Mouse (Mus musculus) liver, embryonic 14.5 days (tissue): ENCODE data around the gene B9d1. TPM values are rescaled to one million over a fixed set of nuclear protein-coding genes. Genes with fewer than 3 reads are reported as not detected.

Source experiments
- ATAC-seq: fragments of 200-750 bp; cut with Nextera tagmentation; 2 replicates; pipeline ENCODE4 v1.8.0; 2017; ENCODE audit warnings: moderate number of reproducible peaks, mild to moderate bottlenecking, moderate library complexity; ENCODE audit not compliant: insufficient read depth
- DNase-seq, 3 experiments: peaks; one replicate each; pipeline ENCODE4 v3.0.0-alpha.2; 2012 to 2013; ENCODE audit warnings: low read depth in 3 of 3, low spot score in 3 of 3
- H3K27ac ChIP-seq: fragments of 300-500 bp; sonication (generic); 2 replicates; pipeline ENCODE4 v1.5.1; 2014; ENCODE audit warnings: moderate library complexity, mild to moderate bottlenecking, control low read depth, inconsistent platforms
- H3K27me3 ChIP-seq: fragments of 300-500 bp; sonication (generic); 2 replicates; pipeline ENCODE4 v1.6.1; 2014; ENCODE audit warnings: mild to moderate bottlenecking, low read length, moderate library complexity; ENCODE audit not compliant: control insufficient read depth, insufficient read depth
- H3K36me3 ChIP-seq: fragments of 300-500 bp; sonication (generic); replicated peaks from 2 replicates; pipeline ENCODE4 v1.6.1; 2014; ENCODE audit warnings: low read depth; ENCODE audit not compliant: control insufficient read depth, insufficient read depth
- H3K4me1 ChIP-seq, 2 experiments: fragments of 200-500 bp in 1 of 2; fragments of 300-500 bp in 1 of 2; sonication (generic) in 1 of 2; replicated peaks; 2 replicates each; pipeline ENCODE4 v1.6.1; 2012 to 2014; ENCODE audit warnings: antibody characterized with exemption in 1 of 2, inconsistent platforms in 1 of 2, low read length in 1 of 2; ENCODE audit not compliant: control insufficient read depth in 2 of 2, insufficient read depth in 2 of 2
- H3K4me2 ChIP-seq: fragments of 300-500 bp; sonication (generic); 2 replicates; pipeline ENCODE4 v1.6.1; 2014; ENCODE audit warnings: low read depth, mild to moderate bottlenecking, control low read depth, moderate library complexity
- H3K4me3 ChIP-seq, 2 experiments: fragments of 200-500 bp in 1 of 2; fragments of 300-500 bp in 1 of 2; sonication (generic) in 1 of 2; 2 replicates each; pipeline ENCODE4 v1.5.1; 2012 to 2014; ENCODE audit warnings: low read depth in 2 of 2, low read length in 2 of 2, mild to moderate bottlenecking in 2 of 2, control low read depth in 1 of 2, inconsistent platforms in 1 of 2, moderate library complexity in 1 of 2; ENCODE audit not compliant: insufficient read depth in 1 of 2
- H3K9ac ChIP-seq: fragments of 300-500 bp; sonication (generic); replicated peaks from 2 replicates; pipeline ENCODE4 v1.6.1; 2014; ENCODE audit warnings: mild to moderate bottlenecking, control low read depth, moderate library complexity
- H3K9me3 ChIP-seq: fragments of 300-500 bp; sonication (generic); 2 replicates; pipeline ENCODE4 v1.6.1; 2016; ENCODE audit warnings: low read length, mixed read lengths; ENCODE audit not compliant: control insufficient read depth
- CTCF ChIP-seq: IDR thresholded peaks from 2 replicates; pipeline ENCODE4 v1.5.1; 2016; ENCODE audit warnings: antibody characterized with exemption, low read depth, control low read depth
- EP300 ChIP-seq: IDR thresholded peaks from 2 replicates; pipeline ENCODE4 v1.6.1; 2016; ENCODE audit warnings: antibody characterized with exemption, low read depth
- WGBS: fragments of 180-500 bp; shearing (Covaris S2); extraction: QIAGEN DNeasy Blood & Tissue Kit; methylation state at CpG from one replicate; pipeline ENCODE4 v1.1.7; 2014; ENCODE audit not compliant: insufficient replicate concordance; 5-methylcytosine and 5-hydroxymethylcytosine counted together
- polyA plus RNA-seq, 2 experiments: library from polyadenylated mRNA; depleted of rRNA in 1 of 2; stranded (reverse) in 1 of 2; unstranded in 1 of 2; fragments of >200 nt; fragmentation: Nextera tagmentation in 1 of 2; extraction: Ambion mirVana in 1 of 2; gene quantifications; 2 replicates each; pipeline versions ENCODE4 v1.2.1 to v1.2.3; 2012 to 2014

Gene B9d1
- polyA plus RNA-seq, 2 experiments = 1.8 to 2.2 TPM

DNA sequence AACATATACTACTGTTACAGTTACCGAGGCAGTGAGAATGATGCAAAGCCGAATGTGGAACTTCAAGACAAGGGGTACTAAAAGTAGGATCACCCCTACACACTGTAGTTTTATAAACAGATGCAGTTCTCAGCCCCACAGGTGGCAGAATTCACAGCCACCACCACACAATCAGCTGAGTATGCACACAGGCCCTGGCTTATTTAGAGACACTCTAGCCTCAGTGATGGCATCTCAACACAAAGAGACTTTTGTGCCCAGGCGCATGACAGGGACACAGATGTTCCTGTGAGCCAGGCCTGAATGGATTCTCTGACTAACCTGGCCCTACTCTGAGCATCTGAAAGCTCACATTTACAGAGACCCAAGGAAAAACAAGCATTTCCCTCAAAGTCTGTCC lies 32.4 kb downstream of the B9d1 start:
- DNase-seq (no peak), ATAC-seq (no peak)
- Histone ChIP-seq H3K27ac (no peak overlapping the region), H3K4me2 (no peak overlapping the region), H3K9ac (no peak overlapping the region), H3K4me3 (no peak overlapping the region), H3K4me1 (no peaks in the 10 kb centered on the region), H3K27me3 (no peaks in the 10 kb centered on the region), H3K36me3 (no peaks in the 10 kb centered on the region), H3K9me3 (no peaks in the 10 kb centered on the region)
- TF ChIP-seq EP300 (no peak), CTCF (no peak)
- 70% methylated on average over 3 of the region's 3 CpGs for WGBS

GRCm38 (mm10) chr11:61540642-61541041 lies 35.7 kb downstream of the B9d1 start:
- Histone ChIP-seq H3K9me3 (no peaks in the 10 kb centered on the region), H3K4me2 (no peak overlapping the region), H3K4me3 (no peak overlapping the region), H3K9ac (no peak overlapping the region), H3K27ac (no peak overlapping the region), H3K4me1 (no peaks in the 10 kb centered on the region), H3K27me3 (no peaks in the 10 kb centered on the region), H3K36me3 (no peaks in the 10 kb centered on the region)
- 77% methylated on average over 7 of the region's 7 CpGs for WGBS
- TF ChIP-seq EP300 = no peak
- no peak for TF ChIP-seq CTCF
- ATAC-seq = no peak
- DNase-seq = no peak

DNA sequence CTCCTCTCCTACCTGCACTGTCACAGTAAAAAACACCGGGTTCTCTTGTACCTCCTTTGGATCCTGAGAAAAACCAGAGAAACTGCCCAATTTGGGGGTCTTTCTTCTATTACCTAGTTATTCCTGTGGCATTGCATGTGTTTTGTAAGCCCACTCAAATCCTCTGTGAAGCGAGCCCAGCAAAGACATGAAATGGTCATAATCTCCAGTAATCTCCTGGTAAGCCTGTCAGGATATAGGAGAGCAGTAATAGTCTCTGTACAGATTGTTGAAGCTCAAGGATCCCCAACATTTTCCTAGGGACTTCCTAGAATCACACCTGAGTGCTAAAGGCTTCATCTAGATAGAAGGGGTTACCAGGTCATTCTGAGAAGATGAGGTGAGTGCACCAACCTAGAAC lies 36.2 kb downstream of the B9d1 start:
- ATAC-seq (no peak), DNase-seq (no peak)
- whole genome bisulfite sequencing = 46% methylated on average over 2 of the region's 2 CpGs
- TF ChIP-seq CTCF (no peak), EP300 (no peak)
- no peak overlapping the region for H3K4me3 ChIP-seq
- H3K9ac ChIP-seq = no peak overlapping the region
- no peaks in the 10 kb centered on the region for H3K9me3 ChIP-seq
- H3K27me3 ChIP-seq = no peaks in the 10 kb centered on the region
- no peaks in the 10 kb centered on the region for H3K4me1 ChIP-seq
- no peak overlapping the region for H3K4me2 ChIP-seq
- H3K36me3 ChIP-seq = no peaks in the 10 kb centered on the region
- no peak overlapping the region for H3K27ac ChIP-seq

DNA sequence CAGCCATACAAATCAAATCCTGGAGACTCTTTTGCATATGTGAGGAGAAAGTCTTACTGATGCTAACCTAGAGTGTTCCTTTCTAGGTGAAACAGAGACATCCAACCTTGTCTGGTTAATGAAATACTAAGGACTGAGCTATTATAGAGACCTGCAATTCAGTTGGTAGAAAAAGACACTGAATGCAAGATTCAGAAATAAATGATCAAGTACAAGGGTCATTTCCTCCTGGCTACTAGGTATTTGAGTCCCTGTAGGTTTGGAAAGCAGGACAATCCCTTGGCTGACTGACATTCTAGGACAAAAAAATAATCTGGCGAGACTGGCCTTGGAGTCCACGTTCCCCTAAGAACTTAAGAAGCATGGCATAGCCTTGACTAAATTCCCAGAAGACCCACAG lies 40.6 kb downstream of the B9d1 start:
- Histone ChIP-seq H3K36me3 (no peaks in the 10 kb centered on the region), H3K9ac (no peak overlapping the region), H3K4me3 (no peak overlapping the region), H3K27ac (no peak overlapping the region), H3K9me3 (no peaks in the 10 kb centered on the region), H3K4me1 (no peaks in the 10 kb centered on the region), H3K27me3 (no peaks in the 10 kb centered on the region), H3K4me2 (no peak overlapping the region)
- ATAC-seq (no peak), DNase-seq (no peak)
- TF ChIP-seq EP300 = no peak
- no peak for TF ChIP-seq CTCF
- WGBS = 66% methylated on average over 2 of the region's 2 CpGs

GRCm38 (mm10) chr11:61546452-61546851 lies 41.5 kb downstream of the B9d1 start:
- no peak overlapping the region for H3K4me3 ChIP-seq
- 68% methylated on average over 10 of the region's 10 CpGs for WGBS
- no peak overlapping the region for H3K4me2 ChIP-seq
- no peaks in the 10 kb centered on the region for H3K36me3 ChIP-seq
- no peaks in the 10 kb centered on the region for H3K9me3 ChIP-seq
- H3K27me3 ChIP-seq = no peaks in the 10 kb centered on the region
- no peak for DNase-seq
- TF ChIP-seq EP300 (no peak), CTCF (no peak)
- no peak overlapping the region for H3K27ac ChIP-seq
- H3K9ac ChIP-seq = no peak overlapping the region
- no peak for ATAC-seq
- no peaks in the 10 kb centered on the region for H3K4me1 ChIP-seq
